Mouse (Mus musculus): ENCODE measurements around the gene AU022252. TPM values are rescaled to one million over a fixed set of nuclear protein-coding genes. Genes with fewer than 3 reads are reported as not detected.
"Not testable (repeated sequence)": the region's sequence is repeated elsewhere in the genome, so short reads cannot be mapped to it uniquely, and the experiment has no call there.

AU022252 gene
- total RNA-seq (2021), result 10 to 100 TPM; 35.0 TPM

- DNase-seq, result peak; percentile 97 to 98
These were observed at the start of gene AU022252, which contains the start of gene P3h1 for GRCm38 (mm10) chr4:119232410-119233255. Gene AU022252 (minus strand): TSS chr4:119232712. Gene P3h1 (plus strand): TSS chr4:119232915.

DNA sequence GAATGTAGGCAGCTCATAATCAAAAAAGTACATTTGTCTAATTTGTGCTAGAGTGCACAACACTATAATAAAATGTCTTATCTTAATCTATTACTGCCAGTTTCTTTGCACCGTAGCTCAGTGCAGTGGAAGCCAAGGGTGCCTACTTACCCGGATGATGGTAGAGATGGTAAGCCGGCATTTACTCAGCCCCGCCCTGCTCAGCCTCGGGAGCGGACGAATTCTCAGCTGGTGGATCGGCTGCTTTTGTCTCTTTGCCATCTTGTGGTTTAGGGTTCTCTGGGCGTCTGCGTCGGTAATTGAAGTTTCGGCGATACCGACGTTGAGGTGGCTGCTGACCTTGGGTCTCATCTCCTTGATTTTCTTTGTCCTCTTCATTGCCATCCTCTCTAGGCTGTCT lies 46.3 kb upstream of the AU022252 start:
- DNase-seq, result not testable (repeated sequence)

DNA sequence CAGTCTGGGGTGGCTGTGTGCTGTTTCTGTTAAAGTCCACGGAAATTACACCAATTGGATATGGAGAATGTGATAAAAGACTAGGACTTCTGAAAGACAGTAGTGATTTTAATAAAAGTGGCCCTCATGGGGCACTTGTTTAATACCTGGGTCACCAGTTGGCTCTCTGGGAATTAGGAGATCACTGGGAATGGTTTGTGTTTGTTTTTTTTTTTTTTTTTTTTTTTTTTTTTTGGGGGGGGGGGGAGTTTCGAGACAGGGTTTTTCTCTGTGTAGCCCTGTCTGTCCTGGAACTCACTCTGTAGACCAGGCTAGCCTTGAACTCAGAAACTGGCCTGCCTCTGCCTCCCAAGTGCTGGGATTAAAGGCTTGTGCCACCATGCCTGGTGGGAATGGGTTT lies 43.2 kb upstream of the AU022252 start:
- DNase-seq, result no peak

- no peak for DNase-seq
These were observed 42.7 kb upstream of the AU022252 start for GRCm38 (mm10) chr4:119275226-119275625.

DNA sequence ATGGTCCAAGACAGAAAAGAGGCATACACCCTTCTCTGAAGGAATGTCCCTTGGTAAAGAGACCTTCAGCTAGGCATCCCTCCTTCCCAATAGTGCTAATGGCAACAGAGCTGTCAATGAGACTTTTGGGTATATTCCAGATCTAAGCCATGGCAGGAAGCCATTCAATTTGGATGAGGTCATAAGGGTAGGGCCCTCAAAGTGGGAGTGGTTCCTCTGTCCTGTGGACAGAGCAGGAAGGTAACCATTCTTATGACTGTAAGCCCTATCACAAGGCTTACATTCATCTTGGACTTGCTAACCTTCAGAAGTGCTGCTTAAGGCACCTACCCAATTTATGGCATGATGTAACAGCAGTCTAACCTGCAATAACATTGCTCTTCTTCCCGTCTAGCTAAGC lies 42.1 kb upstream of the AU022252 start:
- no peak for DNase-seq

DNA sequence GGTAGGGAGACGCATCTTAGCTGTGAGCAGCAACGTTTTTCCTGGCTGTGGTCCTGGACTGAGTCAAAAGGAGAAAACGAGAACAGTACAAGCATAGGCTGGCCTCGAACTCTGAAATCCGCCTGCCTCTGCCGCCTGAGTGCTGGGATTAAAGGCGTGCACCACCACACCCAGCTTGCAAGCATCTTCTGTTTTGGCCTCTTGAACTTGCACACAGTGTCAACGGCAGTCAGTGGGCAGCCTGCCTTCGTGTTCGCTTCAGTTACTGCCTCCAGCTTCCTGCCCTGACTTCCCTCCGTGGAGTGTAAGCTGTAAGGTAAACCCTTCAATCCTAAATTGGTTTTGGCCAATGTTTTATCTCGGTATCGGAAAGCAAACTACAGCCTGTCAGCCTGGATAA lies 34.1 kb upstream of the AU022252 start:
- no peak for DNase-seq

DNA sequence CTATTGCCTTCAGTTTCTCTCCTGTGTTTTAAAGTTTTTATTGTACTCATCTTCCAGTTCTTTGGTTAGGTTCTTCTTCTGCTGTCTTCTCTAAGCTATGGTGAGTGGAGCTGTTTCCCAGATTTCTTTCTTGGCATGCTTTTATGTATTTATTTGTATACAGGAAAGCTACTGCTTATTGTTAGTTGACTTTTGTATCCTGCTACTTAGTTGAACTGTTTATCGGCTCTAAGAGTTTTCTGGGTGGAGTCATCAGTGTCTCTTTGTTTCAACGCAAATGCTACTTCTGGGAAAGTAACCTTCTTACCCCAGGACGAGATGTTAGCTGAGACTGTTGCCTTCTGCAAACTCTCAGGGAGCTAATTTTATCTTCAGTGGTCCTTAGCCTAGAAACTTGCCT lies 30.9 kb upstream of the AU022252 start:
- no peak for DNase-seq

DNA sequence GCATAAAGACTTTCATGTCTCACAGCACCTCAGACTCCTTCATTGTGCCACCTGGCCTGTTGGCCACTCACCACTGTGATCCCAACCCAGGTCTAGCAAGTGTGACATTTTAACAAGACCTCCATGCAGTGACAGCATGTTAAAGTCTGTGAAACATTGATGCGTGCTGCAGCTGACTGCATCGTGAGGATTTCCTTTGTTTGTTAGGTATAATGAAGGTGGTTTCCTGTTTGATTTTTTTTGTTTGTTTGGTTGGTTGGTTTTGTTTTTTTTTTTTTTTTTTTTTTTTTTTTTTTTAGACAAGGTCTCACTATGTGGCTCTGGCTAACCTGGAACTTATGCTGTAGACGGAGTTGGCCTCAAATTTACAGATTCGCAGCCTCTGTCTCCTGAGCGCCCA lies 30.0 kb upstream of the AU022252 start:
- no peak for DNase-seq

DNA sequence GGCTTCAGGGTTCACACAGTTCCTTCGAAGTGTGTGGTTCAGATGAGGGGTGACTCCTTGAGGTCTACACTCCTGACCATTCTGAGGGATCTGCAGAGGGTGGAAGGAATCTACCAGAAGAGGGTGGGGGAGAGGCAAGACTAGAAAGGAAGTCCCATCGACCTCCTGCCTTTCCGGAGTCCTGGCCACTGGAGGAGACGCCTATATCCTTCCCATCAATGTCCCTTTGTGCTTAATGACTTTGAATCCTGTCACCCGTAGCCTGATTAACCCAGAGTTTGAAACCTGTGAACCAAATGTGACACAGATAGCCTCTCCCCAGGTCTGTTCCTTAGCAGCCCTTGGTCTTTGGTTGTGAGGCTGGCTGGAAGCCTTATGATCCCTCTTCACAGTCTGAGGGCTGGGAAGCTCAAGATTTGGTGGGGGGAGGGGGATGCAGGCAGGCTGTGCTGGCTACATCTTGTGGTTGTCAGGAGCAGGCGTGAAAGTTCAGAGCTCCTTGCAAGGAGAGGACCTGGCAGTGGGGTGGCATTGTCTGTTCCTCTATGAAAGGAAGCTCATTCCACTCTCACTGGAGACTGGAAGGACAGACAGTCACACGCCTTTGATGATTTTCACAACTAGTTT lies 28.7 kb upstream of the AU022252 start:
- DNase-seq, result no peak

- DNase-seq, result no peak
These were observed 27.1 kb upstream of the AU022252 start for GRCm38 (mm10) chr4:119259344-119260254.

DNA sequence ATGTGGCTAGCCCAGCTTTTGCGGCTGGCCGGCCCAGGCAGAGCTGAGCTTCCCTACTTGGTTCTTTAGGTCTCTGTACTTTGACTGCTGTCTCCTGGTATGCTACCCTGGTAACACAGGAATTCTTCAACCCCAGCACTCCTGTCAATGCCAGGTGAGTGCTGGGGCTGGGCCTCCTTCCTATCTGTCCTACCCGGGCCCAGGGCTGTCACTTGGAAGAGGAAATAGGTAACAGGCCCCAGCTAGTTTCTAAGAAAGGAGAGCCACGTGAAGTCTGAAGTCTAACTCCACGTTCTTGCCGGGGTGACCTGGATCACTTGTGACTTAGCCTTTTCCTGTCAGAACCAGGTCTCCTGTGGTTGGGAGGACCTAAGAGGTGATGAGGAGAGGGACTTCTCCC lies 24.6 kb upstream of the AU022252 start:
- DNase-seq, result no peak

GRCm38 (mm10) chr4:119255351-119255750 lies 22.8 kb upstream of the AU022252 start, which contains the start of gene Cldn19:
Gene Cldn19 (plus strand): TSS chr4:119255414.
- no peak for DNase-seq

- peak; percentile 29 to 40 for DNase-seq
These were observed 21.6 kb upstream of the AU022252 start for GRCm38 (mm10) chr4:119254012-119254618.

DNA sequence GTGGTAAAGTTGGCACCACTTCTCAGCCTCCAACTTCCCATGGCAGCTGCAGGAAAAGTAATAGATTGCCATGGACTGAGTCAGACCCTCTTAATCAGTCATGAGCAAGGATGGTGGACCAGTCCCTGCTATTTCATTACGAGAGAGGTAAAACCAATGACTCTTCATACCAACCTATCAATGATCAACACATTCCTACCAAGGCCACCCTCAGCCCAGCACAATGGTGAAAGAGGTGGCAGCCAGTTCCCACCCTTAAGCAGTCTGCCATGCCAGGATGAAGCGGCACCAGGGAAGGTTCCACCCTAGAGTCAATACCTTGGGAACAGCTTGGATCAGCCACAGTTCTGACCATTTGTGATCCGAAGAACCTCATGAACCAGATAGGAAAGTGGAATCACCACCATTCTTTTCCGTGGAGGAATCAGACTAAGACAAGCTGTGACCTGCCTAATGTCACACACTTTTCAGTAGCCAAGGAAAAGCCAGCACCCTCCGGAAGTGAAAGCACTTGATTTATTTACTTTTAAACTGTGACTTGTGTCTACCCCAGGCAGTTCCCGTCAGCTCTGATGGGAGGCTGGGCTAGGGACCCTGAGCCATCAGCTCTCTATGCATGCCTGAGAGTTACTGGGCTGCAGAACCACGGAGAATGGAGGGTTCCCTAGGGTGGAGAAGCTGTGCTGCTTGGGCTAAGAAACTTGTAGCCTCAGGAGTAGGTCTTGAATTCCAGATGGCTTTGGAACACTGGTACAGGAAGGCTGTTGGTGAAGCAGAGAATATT lies 19.7 kb upstream of the AU022252 start:
- DNase-seq, result no peak

DNA sequence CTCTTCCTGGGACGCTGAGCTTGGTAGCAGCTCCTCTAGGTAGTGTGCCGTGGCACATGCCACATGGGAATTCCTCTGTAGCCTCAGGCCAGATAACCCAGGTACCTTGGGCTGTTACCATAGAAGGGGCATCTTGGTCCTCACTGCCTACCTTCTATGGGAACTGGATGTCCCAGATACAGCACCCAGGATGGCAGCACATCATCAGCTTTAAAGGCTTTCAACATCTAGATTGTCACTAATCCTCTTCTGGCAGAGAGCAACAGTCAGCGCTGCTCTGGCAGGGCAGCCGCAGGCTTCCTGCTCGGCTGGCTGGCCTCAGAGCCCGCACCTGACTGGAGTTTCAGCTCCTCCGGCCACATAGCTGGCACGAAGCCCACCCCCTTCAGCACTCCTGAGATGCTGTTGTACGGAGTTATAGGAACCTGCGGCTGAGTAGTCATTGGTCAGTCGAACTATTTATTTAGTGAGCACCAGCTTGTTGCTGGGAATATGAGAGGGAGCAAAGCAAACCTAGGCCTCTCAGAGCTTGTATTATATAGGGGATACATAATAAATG lies 16.0 kb upstream of the AU022252 start:
- no peak for DNase-seq

GRCm38 (mm10) chr4:119247462-119248235 lies 15.1 kb upstream of the AU022252 start:
- DNase-seq, result peak; percentile 57

GRCm38 (mm10) chr4:119246688-119247225 lies 14.2 kb upstream of the AU022252 start:
- no peak for DNase-seq

- no peak for DNase-seq
These were observed 13.4 kb upstream of the AU022252 start for GRCm38 (mm10) chr4:119245961-119246360.

GRCm38 (mm10) chr4:119245556-119245955 lies 13.0 kb upstream of the AU022252 start:
- no peak for DNase-seq

Measured in layer of hippocampus, postnatal 36 days (tissue).